Mouse (Mus musculus) cerebellum, adult 8-10 months (tissue): Measurements from ENCODE around the gene Gcgr.
"Not testable (repeated sequence)": the region's sequence is repeated elsewhere in the genome, so short reads cannot be mapped to it uniquely, and the experiment has no call there.

Experiments
- DNase-seq: peaks from one replicate; pipeline ENCODE4 v3.0.0; 2022

Gcgr gene

DNA sequence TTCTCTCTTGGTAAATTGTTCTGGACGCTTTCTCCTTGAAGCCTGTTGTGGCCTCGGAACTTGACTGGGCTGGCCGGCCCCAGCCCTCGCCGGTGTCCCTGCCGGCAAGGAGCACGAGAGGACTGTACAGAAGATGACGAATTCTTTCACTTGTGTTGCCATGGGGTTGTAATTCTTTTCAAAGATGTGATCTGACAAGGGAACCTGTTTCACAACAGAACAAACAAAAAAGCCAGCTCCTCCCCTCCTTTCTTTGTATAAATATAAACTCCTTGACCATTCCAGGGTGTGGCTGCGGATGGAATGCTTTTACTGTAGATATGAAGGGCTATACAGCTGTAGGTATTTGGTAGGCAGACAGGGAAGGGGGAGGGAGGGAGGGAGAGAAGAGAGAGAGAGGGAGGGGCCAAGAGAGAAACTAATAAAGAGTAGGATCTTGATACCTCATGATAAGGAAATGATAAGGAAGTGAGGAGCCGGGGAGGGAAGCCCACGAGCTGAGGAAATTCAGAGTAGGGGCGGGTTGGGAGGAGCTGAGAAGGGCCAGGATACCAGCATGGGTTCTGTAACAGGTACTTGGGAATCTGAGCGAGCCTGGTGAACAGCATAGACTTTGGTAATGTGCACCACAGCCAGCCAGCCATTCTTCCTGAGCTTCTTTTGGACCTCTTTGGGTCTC is 22.7 kb upstream of the Gcgr start:
- DNase-seq = no peak

DNA sequence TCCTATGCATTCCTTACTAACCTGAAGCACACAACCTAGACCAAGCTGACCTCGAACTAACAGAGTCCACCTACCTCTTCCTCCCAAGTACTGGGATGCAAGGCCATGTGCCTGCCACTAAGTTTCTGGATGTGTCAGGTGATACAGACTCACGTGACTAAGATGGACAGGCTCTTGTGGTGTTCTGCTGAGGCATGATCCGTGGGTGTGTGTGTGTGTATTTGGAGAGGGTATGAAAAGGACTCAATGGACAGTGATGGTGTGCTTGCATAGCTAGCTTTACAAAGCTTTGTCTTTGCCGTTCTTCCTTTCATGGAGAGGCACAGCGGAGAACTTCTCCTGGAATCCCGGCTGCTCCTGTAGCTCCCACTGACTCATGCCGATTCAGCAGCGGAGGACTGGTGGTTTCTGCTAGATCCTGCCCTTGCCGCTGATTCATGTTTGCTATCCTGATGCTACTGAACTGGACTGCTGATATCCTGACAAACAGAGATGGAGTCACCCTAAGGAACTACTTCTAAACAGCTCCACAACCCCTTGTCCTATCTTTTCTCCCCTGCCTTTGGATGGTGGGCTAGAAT is 22.1 kb upstream of the Gcgr start:
- no peak for DNase-seq

DNA sequence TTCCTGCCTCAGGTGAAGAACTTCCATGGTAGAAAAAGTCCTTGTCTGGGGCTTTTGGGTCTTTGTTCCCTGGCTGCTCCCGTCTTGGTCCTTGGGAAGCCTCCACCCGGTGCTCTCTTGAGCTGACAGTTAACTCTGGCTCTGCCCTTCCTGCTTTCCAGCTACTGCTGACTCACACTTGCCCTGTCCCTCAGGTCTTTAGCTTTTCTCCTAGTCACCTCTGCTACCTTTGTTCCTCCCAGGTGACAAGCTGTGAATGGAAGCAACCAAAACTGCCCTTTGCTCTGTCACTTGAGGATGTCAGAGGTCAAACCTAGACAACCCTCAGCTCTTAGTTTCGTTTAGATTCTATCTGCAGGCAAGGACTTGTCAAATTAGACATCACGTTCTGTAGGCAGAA is 20.6 kb upstream of the Gcgr start:
- DNase-seq = no peak

DNA sequence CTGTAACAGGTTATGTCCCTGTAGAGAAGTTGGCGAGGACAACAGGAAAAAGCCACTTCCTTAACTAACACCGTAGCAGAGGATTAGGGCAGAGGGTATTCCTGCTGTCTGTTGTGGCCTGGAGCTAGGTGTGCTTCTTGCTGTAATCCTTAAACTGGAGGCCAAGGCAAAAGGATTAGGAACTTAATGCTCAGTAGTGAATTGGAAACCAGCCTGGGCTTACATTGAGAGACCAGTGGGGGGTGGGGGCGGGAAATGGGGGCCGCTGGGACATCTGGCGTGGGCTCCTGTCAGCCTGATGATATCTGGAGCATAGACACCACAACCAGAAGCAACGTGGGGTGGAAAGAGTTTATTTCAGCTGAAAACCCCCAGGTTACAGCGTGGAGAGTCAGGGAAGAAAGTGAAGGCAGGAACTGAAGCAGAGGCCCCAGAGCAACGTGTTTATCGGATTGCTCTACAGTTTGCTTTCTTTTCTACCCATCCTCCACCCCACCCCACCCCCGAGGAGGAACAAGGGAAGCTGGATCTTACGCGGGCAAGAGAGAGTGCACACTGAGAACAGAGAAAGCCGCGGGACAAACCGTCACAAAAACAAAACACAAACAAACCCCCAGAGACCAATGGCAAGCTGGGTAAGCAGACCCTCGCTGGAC is 20.0 kb upstream of the Gcgr start:
- no peak for DNase-seq

DNA sequence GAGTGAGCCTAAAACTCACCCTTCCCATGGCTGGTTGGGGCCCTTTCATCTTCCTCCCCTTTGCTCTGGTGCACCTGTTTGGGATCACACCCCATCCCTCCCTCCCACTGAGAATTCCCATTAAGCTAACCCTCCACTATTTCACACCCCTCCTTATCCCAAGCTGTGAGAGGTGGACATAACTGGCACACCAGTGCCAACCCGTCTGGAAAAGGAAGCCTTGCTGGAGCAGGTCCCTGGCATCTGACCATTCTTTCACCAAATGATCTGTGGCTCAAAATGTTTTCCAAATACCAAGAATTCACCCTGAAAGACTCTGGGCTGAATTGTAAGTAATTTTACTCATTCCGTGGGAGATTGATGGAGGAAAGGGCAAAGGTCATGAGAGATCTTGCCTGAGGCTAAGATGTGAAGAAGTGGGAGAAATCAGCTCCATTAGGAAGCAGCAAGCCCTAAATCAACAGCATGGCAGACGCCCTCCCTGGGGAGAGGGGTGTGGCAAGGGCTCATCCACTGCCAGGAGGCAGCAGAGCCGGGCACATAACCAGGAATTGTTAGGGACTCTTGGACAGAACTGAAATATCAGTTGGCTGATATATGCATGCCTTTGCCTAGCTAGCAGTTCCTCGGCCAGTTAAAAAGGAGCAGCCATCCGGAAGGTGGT is 17.6 kb upstream of the Gcgr start:
- no peak for DNase-seq

DNA sequence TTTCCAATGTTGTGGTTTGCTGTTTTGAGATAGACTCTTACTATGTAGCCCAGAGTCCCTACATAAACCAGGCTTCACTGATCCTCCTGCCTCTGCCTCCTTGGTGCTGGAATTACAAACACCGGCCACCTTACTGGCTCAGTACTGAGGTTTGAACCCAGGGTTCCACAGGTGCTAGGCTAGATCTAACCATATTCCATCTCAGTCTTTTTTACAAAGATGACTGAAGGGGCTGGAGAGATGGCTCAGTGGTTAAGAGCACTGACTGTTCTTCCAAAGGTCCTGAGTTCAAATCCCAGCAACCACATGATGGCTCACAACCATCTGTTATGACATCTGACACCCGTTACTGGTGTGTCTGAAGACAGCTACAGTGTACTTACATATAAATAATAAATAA is 16.2 kb upstream of the Gcgr start:
- DNase-seq = not testable (repeated sequence)

DNA sequence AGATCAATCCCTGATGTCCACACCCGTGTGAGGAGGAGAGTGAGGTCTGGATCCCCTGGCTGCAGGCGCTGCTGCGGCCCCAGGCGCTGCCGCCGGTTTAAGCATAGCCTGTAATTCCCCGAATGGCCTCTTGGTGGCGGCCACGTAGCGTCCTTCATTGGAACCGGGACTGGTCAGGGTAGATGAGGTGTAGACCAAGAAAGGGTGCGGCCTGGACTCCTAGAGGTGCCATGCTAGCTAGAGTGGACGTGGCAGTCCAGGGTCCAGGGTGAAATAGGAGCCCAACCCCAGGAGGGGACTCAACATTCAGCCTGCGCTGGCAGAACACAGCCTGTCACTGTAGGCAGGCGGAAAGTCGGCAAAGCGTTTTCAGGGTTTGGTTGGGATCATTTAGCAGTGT is 14.9 kb upstream of the Gcgr start:
- DNase-seq = peak; percentile 93

DNA sequence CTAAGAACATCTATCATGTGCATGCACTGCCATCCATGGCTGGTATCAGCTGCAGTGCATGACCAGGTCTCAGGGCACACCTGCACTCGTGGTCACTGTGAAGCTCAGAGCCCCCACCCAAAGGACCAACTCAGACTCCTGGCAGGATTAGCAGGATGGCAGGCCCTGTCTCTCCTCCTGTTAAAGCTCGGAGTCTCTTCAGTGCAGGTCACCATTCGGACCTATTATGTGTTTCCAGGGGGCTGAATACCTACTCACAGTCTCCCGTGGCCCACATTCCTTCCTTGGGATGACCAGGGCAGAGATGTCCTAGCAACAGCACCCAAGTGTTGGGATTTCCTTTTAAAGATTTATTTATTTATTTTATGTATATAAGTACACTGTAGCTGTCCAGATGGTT is 13.4 kb upstream of the Gcgr start:
- DNase-seq = no peak

DNA sequence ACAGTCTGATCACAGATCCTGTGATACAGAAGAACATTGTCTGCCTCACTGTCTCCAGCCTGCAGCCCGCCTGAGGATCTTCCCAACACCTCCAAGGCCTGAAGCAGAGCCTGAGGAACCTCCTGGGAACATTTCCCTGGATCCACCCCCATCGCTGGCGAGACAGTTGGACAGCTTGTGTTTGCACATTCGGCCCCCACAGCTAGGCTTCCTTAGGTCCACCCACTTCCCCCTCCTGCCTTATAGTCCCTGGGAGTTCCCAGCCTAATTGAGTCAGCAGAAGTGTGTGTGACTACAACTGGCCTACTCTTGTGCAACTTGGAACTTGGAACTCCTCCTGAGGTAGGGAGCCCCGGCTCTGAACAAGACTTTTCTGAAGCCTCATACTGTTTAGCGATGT is 12.5 kb upstream of the Gcgr start:
- DNase-seq = no peak

DNA sequence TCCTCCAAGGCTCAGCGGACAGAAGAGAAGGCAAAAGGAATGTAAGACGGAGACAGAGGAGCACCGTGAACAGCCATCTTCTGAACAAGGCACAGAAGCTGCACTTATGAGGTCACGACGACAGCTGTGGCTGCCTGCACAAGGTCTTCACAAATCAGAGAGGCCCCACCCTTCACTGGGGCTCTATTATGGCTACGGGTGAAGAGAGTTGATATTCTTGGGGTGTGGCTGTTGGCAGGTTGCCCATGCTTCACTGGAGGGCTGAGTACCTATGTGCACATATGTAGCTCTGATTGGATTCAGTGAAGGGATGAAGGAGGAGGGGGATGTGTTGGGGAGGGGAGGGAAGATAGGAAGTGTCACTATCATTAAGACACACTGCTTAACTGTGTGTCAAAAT is 11.9 kb upstream of the Gcgr start:
- no peak for DNase-seq

DNA sequence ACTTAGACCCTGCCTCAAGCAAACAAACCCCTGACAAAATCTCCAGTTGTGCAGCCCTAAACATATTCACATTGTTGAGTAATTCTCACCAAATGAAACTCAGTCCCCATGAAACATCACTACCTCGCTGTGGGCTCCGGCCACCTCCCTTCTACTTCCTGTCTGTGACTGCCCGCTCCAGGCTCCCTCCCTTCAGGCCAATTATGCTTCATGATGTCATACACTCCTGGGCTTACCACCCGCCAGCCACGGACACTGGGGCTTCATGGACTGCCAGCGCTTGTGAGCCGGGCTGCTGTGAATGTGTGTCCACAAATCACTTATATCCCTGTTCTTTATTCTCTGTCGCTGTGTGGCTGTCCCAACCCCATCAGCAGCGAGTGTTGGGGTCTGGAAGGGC is 10.8 kb upstream of the Gcgr start:
- DNase-seq = no peak

DNA sequence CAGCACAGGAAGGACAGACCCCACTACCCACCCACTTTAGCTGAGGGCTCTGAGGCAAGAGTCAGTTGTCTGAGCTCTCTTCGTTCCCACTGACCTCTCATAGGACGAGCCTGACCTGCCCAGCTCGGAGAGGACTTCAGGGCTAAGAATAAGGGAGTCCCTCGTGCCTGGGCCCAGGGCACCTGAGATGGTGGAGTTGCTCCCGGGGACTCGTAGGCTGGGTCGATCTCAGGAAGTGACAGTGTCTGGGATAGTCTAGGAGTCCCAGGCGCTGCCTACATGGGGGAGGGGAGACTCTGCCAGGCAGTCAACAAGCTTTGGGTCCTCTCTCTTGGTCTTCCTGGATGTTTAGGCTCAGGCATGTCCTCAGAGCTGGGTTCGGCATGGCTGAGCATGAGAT is 10.0 kb upstream of the Gcgr start:
- no peak for DNase-seq

DNA sequence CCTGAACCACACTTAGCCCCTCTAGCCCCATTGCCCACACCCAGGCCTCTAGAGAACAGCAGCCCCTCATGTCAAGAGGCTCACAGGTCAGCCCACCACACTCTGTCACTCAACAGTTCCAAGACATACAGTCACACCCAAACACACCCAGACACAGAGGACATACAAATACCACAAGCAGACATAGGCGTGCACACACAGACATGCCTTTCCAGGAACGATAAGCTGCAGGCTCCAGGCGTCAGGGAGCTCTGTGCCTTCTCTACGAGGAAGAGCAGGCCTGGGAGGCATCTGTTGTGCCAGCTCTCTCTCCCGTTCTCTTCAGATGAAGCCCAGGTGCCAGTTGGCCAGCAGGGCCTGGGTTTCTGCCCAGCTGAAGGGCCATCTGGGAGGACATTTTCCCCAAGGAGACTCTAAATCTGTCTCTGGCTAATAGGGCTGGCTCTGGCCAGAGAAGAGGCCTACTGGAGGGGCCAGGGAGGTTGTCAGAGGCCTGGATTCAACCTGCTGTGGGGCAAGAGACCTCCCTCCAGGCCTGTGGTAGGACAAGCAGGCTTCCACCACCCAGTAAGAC is 9.4 kb upstream of the Gcgr start:
- peak; percentile 83 for DNase-seq

DNA sequence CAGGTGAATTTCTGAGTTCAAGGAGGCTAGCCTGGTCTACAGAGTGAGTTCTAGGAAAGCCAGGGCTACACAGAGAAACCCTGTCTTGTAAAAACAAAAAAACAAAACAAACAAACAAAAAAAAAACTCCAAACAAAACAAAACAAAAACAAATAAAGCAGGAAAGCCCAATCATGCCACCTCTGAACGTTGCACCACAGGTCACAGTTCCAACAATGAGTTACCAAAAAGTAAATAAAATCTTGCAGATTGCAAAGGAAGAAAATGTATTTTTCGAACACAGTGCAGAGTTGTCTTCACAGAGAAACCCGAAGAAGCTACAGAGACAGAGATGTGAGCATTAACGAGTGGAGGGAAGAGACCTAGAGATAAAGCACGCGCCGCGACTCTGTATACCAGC is 7.9 kb upstream of the Gcgr start:
- no peak for DNase-seq

DNA sequence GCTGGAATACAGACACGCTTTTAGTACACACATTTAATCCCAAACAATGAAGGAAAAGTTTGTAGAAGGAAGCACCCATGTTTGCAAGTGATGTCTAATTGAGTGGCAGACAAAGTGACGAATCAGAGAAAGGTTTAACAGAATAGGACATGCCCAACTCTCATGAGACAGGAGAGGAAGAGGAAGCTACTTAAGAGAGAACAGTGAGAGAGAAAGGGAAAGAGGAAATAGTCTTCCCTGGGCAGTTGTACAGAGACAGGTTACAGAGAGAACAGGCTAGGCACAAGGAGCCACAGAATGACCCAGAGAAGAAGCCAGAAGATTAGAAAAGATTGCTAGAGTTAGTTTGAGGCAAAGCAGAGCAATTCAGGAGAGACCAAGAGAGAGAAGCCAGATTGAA is 4.5 kb upstream of the Gcgr start:
- no peak for DNase-seq

DNA sequence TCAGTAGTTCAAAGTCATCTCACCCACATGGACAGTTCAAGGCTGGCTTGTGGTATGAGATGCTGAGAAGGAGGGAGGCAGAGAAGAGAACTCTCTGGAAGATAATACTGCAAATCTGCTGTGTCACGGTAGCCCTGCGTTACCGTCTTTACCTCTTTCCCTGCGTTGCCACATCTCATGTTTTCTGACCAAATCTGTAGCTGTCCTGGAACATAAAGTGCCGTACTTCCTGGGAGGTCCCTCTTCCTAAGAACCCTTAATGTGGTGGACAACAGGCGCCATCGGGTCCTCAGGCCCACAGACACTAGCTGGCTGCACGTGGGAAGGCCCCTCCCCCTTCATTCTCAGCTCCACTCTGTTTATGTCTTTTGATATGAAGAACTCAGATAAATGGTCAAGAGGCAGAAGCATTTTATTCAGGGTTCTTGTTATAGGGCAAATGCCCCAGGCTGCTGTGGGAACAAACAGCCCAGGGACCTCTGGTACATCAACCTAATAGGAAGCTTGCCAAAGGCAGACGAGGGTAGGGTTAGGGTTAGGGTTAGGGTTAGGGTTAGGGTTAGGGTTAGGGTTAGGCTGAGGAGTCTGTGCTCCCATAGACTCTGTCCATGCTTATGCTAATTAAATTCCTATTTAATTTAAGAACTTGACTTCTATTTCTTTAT is 2.7 kb upstream of the Gcgr start:
- DNase-seq = no peak

DNA sequence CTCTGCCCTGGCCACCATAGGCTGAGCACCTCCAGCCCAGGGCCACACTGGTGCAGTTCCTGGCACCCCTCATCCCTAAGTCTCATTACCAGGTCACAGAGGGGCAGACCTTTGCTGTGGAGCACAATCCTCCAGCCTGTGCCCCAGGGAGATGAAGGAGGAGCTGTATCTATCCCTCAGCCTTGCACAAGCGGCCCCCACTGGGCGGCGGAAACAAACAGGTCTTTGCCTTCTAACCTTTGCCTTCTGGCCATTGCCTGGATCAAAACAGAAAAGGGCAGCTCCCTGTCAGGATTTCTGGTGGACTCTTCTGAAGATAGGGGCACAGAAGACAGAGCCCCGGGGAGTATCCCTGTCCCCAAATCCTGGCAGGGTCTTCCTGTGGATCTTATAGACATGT is 1.6 kb upstream of the Gcgr start:
- no peak for DNase-seq

DNA sequence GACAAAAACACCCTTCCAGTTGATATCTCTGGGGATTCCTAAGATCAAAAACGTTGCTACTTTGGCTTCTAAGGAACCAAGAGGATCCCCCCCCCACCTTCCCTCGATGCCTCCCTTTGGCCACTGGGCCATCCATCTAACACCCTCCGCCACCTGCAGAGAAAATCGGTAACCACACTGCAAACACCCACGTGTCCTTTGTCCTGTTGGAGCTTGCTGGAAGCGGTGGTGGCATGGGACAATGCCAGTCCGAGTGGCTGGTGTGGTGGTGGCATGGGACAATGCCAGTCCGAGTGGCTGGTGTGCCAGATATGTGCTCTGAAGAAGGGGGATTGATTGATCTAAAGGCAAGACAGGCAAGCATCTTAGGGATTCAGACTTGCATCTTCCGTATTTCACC is 1.1 kb downstream of the Gcgr start:
- DNase-seq = no peak

DNA sequence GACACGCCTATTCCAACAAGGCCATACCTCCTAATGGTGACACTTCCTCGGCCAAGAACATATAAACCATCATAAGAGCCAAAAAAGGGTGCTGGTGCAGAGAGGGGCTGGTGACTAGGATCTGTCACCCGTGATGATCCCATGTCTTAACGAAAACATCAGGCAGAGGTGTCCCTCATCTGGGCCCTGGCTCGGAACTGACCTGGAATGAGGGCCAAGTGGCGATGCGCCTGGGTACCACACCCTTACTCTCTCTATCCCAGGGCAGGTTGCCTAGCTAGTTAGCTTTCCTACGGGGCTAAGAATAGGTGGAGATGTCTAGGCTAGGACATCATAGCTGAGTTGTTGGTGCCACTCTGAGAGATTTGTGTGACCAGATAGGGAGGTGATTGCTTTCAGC is 3.6 kb downstream of the Gcgr start:
- DNase-seq = no peak

DNA sequence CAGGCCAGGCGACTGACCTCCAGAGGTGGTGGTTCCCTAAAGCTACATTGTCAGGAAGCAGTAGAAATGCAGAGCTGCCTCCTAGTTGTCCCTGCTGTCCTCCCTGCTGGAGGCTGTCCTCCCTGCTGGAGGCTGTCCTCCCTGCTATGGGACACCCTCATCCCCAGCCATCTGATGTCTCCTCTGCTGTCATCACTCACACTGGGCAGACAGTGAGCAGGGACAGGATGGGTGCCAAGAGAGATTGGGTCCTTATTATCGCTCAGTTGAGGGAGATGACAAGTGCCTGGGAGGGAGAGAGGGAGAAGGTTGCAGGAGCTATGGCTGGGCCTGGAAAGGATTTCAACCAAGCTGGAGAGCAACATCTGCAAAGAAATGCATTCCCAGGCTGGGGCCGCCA is 4.6 kb downstream of the Gcgr start:
- no peak for DNase-seq

DNA sequence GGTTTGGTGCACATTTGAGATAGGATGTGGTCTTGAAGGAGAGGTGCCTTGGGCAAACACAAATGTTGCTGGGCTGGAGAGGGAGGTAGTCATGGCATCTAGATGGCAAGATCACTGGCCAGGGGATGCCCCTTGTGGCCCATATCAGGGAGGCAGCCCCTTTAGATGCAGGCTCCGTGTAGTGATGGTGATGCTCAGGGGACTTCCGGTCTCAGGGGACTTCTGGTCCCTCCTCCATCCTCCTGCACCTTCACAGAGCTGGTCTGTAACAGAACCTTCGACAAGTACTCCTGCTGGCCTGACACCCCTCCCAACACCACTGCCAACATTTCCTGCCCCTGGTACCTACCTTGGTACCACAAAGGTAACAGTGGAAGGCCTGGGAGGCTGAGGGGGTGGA is 5.3 kb downstream of the Gcgr start:
- no peak for DNase-seq

DNA sequence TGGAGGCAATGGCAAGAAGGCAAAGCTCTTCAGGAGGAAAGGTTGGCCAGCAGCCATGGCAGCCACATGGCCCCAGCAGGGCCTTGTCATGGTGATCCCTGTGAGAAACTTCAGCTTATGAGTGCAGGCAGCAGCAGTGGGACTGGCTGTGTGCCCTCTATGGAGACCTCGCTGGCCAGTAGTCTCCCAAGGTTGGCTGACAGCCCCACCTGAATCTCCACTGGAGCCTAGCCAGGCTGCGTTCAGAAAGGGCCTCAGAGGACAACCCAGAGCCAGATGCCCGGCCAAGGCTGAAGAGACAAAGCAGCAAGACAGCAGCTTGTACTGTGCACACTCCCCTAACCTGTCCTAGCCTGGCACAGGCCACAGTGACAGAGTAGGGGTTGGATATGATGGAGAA is 8.0 kb downstream of the Gcgr start:
- DNase-seq = peak; percentile 82

DNA sequence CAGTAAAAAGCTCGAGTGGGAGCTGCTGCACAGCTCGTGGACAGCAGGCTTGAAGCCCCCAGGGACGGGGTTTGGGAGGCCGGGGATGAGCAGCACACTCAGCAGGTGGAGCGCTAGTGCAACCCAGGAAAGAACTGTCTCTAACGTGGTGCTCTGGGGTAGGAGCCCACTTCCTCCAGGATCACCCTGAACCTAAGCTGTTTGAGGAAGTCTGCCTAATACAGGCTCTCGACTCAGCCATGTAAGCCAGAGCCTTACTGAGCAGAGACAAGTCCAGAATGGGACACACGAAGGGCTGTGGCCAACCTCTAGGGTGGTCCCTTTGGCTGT is 8.4 kb downstream of the Gcgr start:
- DNase-seq = no peak
